26 mouse cellular contexts compared by ENCODE assay signal in the genomic region with DNA sequence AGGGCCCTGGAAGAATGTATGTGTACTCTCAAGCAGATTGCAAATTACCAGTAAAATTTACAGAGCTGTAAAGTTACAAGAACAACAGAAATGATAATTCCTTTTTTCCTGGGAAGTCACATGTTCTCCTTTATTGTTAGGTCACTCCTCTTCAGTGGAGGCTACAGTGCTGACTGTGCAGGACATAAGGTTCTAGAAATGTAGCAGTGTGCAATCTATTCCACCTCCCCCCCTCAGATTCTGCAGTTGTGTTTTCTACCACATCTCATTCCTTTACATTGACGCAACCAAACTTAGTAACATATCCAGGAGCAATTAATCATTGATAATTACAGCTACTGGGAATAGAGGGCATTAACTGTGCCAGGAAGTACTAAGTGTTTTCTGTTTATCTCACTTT.
DNase-seq lines count a peak whose midpoint lies in the region; ATAC-seq and TF ChIP-seq lines count a peak whose summit lies in the region.
"Had no signal": no experiment of that assay in that cellular context is flagged by ENCODE, and none has a peak within 500 bp of the region (broad histone marks: within the 10 kb centered on the region; RNA-seq: fewer than 3 reads in every experiment).

No protein-coding gene starts in this region.

- H3K4me3 ChIP-seq in lung, postnatal 0 days (ENCODE audit: low read depth, low read length) = no peak overlapping the region
- H3K4me3 ChIP-seq in stomach, postnatal 0 days (ENCODE audit: low read depth, low read length) = no peak overlapping the region
- H3K4me3 ChIP-seq: embryonic facial prominence, embryonic 10.5 days; embryonic facial prominence, embryonic 12.5 days; erythroblast, embryonic 14.5 days; forebrain, embryonic 10.5 days; forebrain, embryonic 12.5 days had no signal

- no peaks in the 10 kb centered on the region for H3K36me3 ChIP-seq in lung, postnatal 0 days (ENCODE audit: insufficient read depth, low read length)
- H3K36me3 ChIP-seq in stomach, postnatal 0 days (ENCODE audit: control insufficient read depth, insufficient read depth, low read length) = no peaks in the 10 kb centered on the region
- H3K36me3 ChIP-seq: embryonic facial prominence, embryonic 10.5 days; embryonic facial prominence, embryonic 12.5 days; forebrain, embryonic 10.5 days; forebrain, embryonic 12.5 days; G1E had no signal

- no peak overlapping the region for H3K9ac ChIP-seq in lung, postnatal 0 days (replicated peaks; ENCODE audit: low read depth)
- no peak overlapping the region for H3K9ac ChIP-seq in stomach, postnatal 0 days (ENCODE audit: low read length)
- H3K9ac ChIP-seq: embryonic facial prominence, embryonic 12.5 days; forebrain, embryonic 12.5 days had no signal

- no peak overlapping the region for H3K27ac ChIP-seq in lung, postnatal 0 days (ENCODE audit: low read length)
- no peak overlapping the region for H3K27ac ChIP-seq in stomach, postnatal 0 days (replicated peaks)
- H3K27ac ChIP-seq: embryonic facial prominence, embryonic 10.5 days; embryonic facial prominence, embryonic 12.5 days; forebrain, embryonic 10.5 days; forebrain, embryonic 12.5 days had no signal

- no peaks in the 10 kb centered on the region for H3K4me1 ChIP-seq in lung, postnatal 0 days (ENCODE audit: insufficient read depth, low read depth, low read length)
- no peaks in the 10 kb centered on the region for H3K4me1 ChIP-seq in stomach, postnatal 0 days (replicated peaks; ENCODE audit: control insufficient read depth, insufficient read depth)
- H3K4me1 ChIP-seq: embryonic facial prominence, embryonic 12.5 days; forebrain, embryonic 10.5 days; forebrain, embryonic 12.5 days had no signal

- no peak overlapping the region for H3K4me2 ChIP-seq in lung, postnatal 0 days (replicated peaks; ENCODE audit: low read depth, low read length)
- no peak overlapping the region for H3K4me2 ChIP-seq in stomach, postnatal 0 days (replicated peaks; ENCODE audit: low read depth)
- H3K4me2 ChIP-seq: embryonic facial prominence, embryonic 12.5 days; forebrain, embryonic 12.5 days had no signal

- no peak for TF ChIP-seq EP300 in lung, postnatal 0 days (IDR thresholded peaks at IDR 0.05)
- no peak for TF ChIP-seq EP300 in stomach, postnatal 0 days (optimal IDR thresholded peaks at IDR 0.05)

- no peaks in the 10 kb centered on the region for H3K9me3 ChIP-seq in lung, postnatal 0 days (ENCODE audit: low read length)
- no peaks in the 10 kb centered on the region for H3K9me3 ChIP-seq in stomach, postnatal 0 days (ENCODE audit: control insufficient read depth, low read length)
- H3K9me3 ChIP-seq: embryonic facial prominence, embryonic 10.5 days; embryonic facial prominence, embryonic 12.5 days; forebrain, embryonic 10.5 days; forebrain, embryonic 12.5 days had no signal

- H3K27me3 ChIP-seq in lung, postnatal 0 days (replicated peaks; ENCODE audit: insufficient read depth, low read length) = no peaks in the 10 kb centered on the region
- no peaks in the 10 kb centered on the region for H3K27me3 ChIP-seq in stomach, postnatal 0 days (ENCODE audit: control insufficient read depth, insufficient read depth, low read length)
- H3K27me3 ChIP-seq: CH12.LX; embryonic facial prominence, embryonic 12.5 days; forebrain, embryonic 12.5 days; Patski had no signal

- ATAC-seq in lung, postnatal 0 days = peak; percentile 75
- ATAC-seq in stomach, postnatal 0 days (ENCODE audit: low FRiP score, low TSS enrichment) = peak; percentile 35; the same call in 1 of the 2 replicates
- ATAC-seq: CD4-positive, CD25-positive, alpha-beta regulatory T cell, adult 4 months; forebrain, embryonic 14.5 days; forebrain, embryonic 16.5 days; Patski had no signal

- WGBS in lung, postnatal 0 days = 39% methylated on average over 1 of the region's 1 CpGs
- WGBS in stomach, postnatal 0 days = 31% methylated on average over 1 of the region's 1 CpGs

- peak; percentile 57 for DNase-seq in lung, postnatal 0 days (ENCODE audit: low spot score)
- no peak for DNase-seq in lung, adult 18-20 months
- DNase-seq in adipocyte (ENCODE audit: low spot score) = peak; percentile 3
- no peak for DNase-seq in stomach, postnatal 0 days (ENCODE audit: low spot score)
- DNase-seq in frontal cortex, postnatal 36 days (ENCODE audit: low spot score in 2 of 2) = no peak
- DNase-seq in layer of hippocampus, adult 18-20 months (ENCODE audit: low spot score in 2 of 2) = no peak
- DNase-seq: adrenal gland, adult 8-10 months; adrenal gland, postnatal 14 days; adrenal gland, postnatal 36 days; B cell, adult 2 months; cerebellum, adult 11-12 months; cerebellum, adult 2 months; cerebellum, adult 9-10 months; cerebellum, postnatal 10 days; cerebellum, postnatal 25 days had no signal

- no peak for TF ChIP-seq CTCF in lung, postnatal 0 days (IDR thresholded peaks at IDR 0.05)
- no peak for TF ChIP-seq CTCF in stomach, postnatal 0 days (IDR thresholded peaks at IDR 0.05; ENCODE audit: low read depth)

Comparison
In these comparisons a context has a peak if more than half of its experiments do, and no peak if none do; other contexts are left out.
1. DNase-seq: peak in lung, postnatal 0 days (single experiment) and adipocyte (single experiment); none in lung, adult 18-20 months (0 of 2), stomach, postnatal 0 days (single experiment), frontal cortex, postnatal 36 days (0 of 2) and layer of hippocampus, adult 18-20 months (0 of 2).